In genomic region chr11:43633165-43633564, GRCm38 (mm10) we compare ENCODE assay signal across 13 mouse cellular contexts. TPM values are rescaled to one million over a fixed set of nuclear protein-coding genes. Genes with fewer than 3 reads are reported as not detected.
A peak's percentile ranks its signal among the peaks of the same experiment; 100 is the strongest.
DNase-seq lines count a peak whose midpoint lies in the region; ATAC-seq and TF ChIP-seq lines count a peak whose summit lies in the region.
"Had no signal": no experiment of that assay in that cellular context is flagged by ENCODE, and none has a peak within 500 bp of the region (broad histone marks: within the 10 kb centered on the region; RNA-seq: fewer than 3 reads in every experiment).

No protein-coding gene starts in this region.

- no peak for DNase-seq in forebrain, embryonic 10.5 days (ENCODE audit: extremely low spot score, low spot score)
- DNase-seq in layer of hippocampus, adult 2 months (ENCODE audit: low spot score in 2 of 2): no peak
- no peak for DNase-seq in layer of hippocampus, postnatal 36 days
- DNase-seq in urinary bladder, postnatal 36 days (ENCODE audit: low spot score in 2 of 2): no peak
- DNase-seq in adrenal gland, postnatal 36 days: no peak
- DNase-seq: adrenal gland, postnatal 10 days; cerebellum, adult 8-10 months; kidney, adult 11 months had no signal

- 0 out of 2 replicates have a peak, but pooled peaks cover under 1% of the 10 kb centered on the region for H3K27me3 ChIP-seq in forebrain, embryonic 10.5 days (ENCODE audit: poor library complexity, severe bottlenecking)
- 0 out of 2 replicates have a peak, but pooled peaks cover 3% of the 10 kb centered on the region for H3K27me3 ChIP-seq in forebrain, embryonic 13.5 days
- no peaks in the 10 kb centered on the region for H3K27me3 ChIP-seq in hindbrain, embryonic 12.5 days
- no peaks in the 10 kb centered on the region for H3K27me3 ChIP-seq in midbrain, embryonic 16.5 days (ENCODE audit: control insufficient read depth, insufficient read depth, low read depth, low read length)

- H3K36me3 ChIP-seq in forebrain, embryonic 10.5 days (replicated peaks): no peaks in the 10 kb centered on the region
- H3K36me3 ChIP-seq in forebrain, embryonic 13.5 days (ENCODE audit: poor library complexity, severe bottlenecking): no peaks in the 10 kb centered on the region
- no peaks in the 10 kb centered on the region for H3K36me3 ChIP-seq in hindbrain, embryonic 12.5 days
- no peaks in the 10 kb centered on the region for H3K36me3 ChIP-seq in midbrain, embryonic 16.5 days (ENCODE audit: control insufficient read depth, insufficient read depth, low read length)

- no peaks in the 10 kb centered on the region; the same call in 1 of the 2 replicates for H3K9me3 ChIP-seq in forebrain, embryonic 10.5 days
- H3K9me3 ChIP-seq in forebrain, embryonic 13.5 days (replicated peaks): no peaks in the 10 kb centered on the region
- H3K9me3 ChIP-seq in hindbrain, embryonic 12.5 days (replicated peaks): no peaks in the 10 kb centered on the region
- H3K9me3 ChIP-seq in midbrain, embryonic 16.5 days (replicated peaks; ENCODE audit: control insufficient read depth, low read length, poor library complexity, severe bottlenecking): no peaks in the 10 kb centered on the region

- H3K4me1 ChIP-seq in forebrain, embryonic 10.5 days: peaks cover 21% of the 10 kb centered on the region
- H3K4me1 ChIP-seq in forebrain, embryonic 13.5 days: peaks cover 9% of the 10 kb centered on the region
- peaks cover 8% of the 10 kb centered on the region for H3K4me1 ChIP-seq in hindbrain, embryonic 12.5 days
- peaks cover 4% of the 10 kb centered on the region; the same call in 1 of the 2 replicates for H3K4me1 ChIP-seq in midbrain, embryonic 16.5 days (ENCODE audit: control insufficient read depth, insufficient read depth, low read length)

- no peak; the same call in 1 of the 2 replicates for ATAC-seq in forebrain, embryonic 13.5 days
- ATAC-seq in hindbrain, embryonic 12.5 days (ENCODE audit: low FRiP score): peak; percentile 12; the same call in 1 of the 2 replicates
- ATAC-seq in midbrain, embryonic 16.5 days: peak; percentile 37; the same call in 1 of the 2 replicates

- H3K4me3 ChIP-seq in forebrain, embryonic 10.5 days: no peak overlapping the region
- no peak overlapping the region for H3K4me3 ChIP-seq in forebrain, embryonic 13.5 days
- no peak overlapping the region for H3K4me3 ChIP-seq in layer of hippocampus, adult 2 months
- H3K4me3 ChIP-seq in hindbrain, embryonic 12.5 days: no peak overlapping the region
- no peak overlapping the region for H3K4me3 ChIP-seq in midbrain, embryonic 16.5 days (ENCODE audit: low read depth, low read length)

- WGBS in forebrain, embryonic 10.5 days: 76% methylated on average over 6 of the region's 6 CpGs
- 81% methylated on average over 6 of the region's 6 CpGs for WGBS in forebrain, embryonic 13.5 days
- 81% methylated on average over 6 of the region's 6 CpGs for WGBS in hindbrain, embryonic 12.5 days
- 79% methylated on average over 6 of the region's 6 CpGs for WGBS in midbrain, embryonic 16.5 days

- H3K9ac ChIP-seq in forebrain, embryonic 13.5 days: no peak overlapping the region
- H3K9ac ChIP-seq in hindbrain, embryonic 12.5 days: no peak overlapping the region
- H3K9ac ChIP-seq in midbrain, embryonic 16.5 days (ENCODE audit: low read depth, low read length): no peak overlapping the region

- H3K27ac ChIP-seq in forebrain, embryonic 10.5 days: peak overlapping the region; percentile 74
- no peak overlapping the region for H3K27ac ChIP-seq in forebrain, embryonic 13.5 days
- peak overlapping the region; percentile 78 for H3K27ac ChIP-seq in layer of hippocampus, adult 2 months
- H3K27ac ChIP-seq in hindbrain, embryonic 12.5 days: no peak overlapping the region
- no peak overlapping the region for H3K27ac ChIP-seq in midbrain, embryonic 16.5 days (ENCODE audit: low read length)

- no peak for TF ChIP-seq CTCF in layer of hippocampus, adult 2 months (conservative IDR thresholded peaks at IDR 0.05)

- H3K4me2 ChIP-seq in forebrain, embryonic 13.5 days: no peak overlapping the region
- no peak overlapping the region for H3K4me2 ChIP-seq in hindbrain, embryonic 12.5 days (replicated peaks)
- H3K4me2 ChIP-seq in midbrain, embryonic 16.5 days (ENCODE audit: low read length): no peak overlapping the region

RNA-seq across cellular contexts. Expression of gene Fabp6, which starts 31.8 kb away (rescaled TPM):
- polyA plus RNA-seq in forebrain, embryonic 10.5 days (2016; fragmentation: Nextera tagmentation; extraction: Ambion mirVana): not detected in 2 replicates
- not detected in 2 replicates for polyA plus RNA-seq in forebrain, embryonic 13.5 days (2015; fragmentation: Nextera tagmentation; extraction: Ambion mirVana)
- not detected for total RNA-seq in layer of hippocampus, adult 2 months (2021)
- total RNA-seq in layer of hippocampus, postnatal 36 days (2021): not detected
- polyA plus RNA-seq in hindbrain, embryonic 12.5 days (2016; fragmentation: Nextera tagmentation; extraction: Ambion mirVana): not detected in 2 replicates
- not detected in 2 replicates for polyA plus RNA-seq in midbrain, embryonic 16.5 days (2015; fragmentation: Nextera tagmentation; extraction: Ambion mirVana)
- total RNA-seq in adrenal gland, postnatal 36 days (2021): not detected
- total RNA-seq: adrenal gland, postnatal 10 days; left cerebral cortex, postnatal 36 days; megakaryocyte progenitor cell, adult 5-6 weeks had no signal

RNA-seq across cellular contexts. Expression of gene 4933415A04Rik, which starts 46.3 kb away (rescaled TPM):
- polyA plus RNA-seq in forebrain, embryonic 10.5 days (2016; fragmentation: Nextera tagmentation; extraction: Ambion mirVana): 10.7 and 11.2 TPM in 2 replicates
- 4.8 TPM in 2 replicates for polyA plus RNA-seq in forebrain, embryonic 13.5 days (2015; fragmentation: Nextera tagmentation; extraction: Ambion mirVana)
- total RNA-seq in layer of hippocampus, adult 2 months (2021): 1 to 10 TPM; 1.9 to 2.4 TPM
- total RNA-seq in layer of hippocampus, postnatal 36 days (2021): 1 to 10 TPM; 1.3 to 2.5 TPM
- polyA plus RNA-seq in hindbrain, embryonic 12.5 days (2016; fragmentation: Nextera tagmentation; extraction: Ambion mirVana): 6.5 and 8.1 TPM in 2 replicates
- 3.0 and 3.2 TPM in 2 replicates for polyA plus RNA-seq in midbrain, embryonic 16.5 days (2015; fragmentation: Nextera tagmentation; extraction: Ambion mirVana)
- total RNA-seq in adrenal gland, postnatal 36 days (2021): 1 to 10 TPM in 1 of 2 experiments, under 1 TPM in 1; 0.36 to 1.0 TPM
- total RNA-seq: megakaryocyte progenitor cell, adult 5-6 weeks had no signal

RNA-seq across cellular contexts. Expression of gene Pwwp2a, which starts 48.6 kb away (rescaled TPM):
- polyA plus RNA-seq in forebrain, embryonic 10.5 days (2016; fragmentation: Nextera tagmentation; extraction: Ambion mirVana): 24.7 and 25.5 TPM in 2 replicates
- polyA plus RNA-seq in forebrain, embryonic 13.5 days (2015; fragmentation: Nextera tagmentation; extraction: Ambion mirVana): 28.4 and 28.5 TPM in 2 replicates
- total RNA-seq in layer of hippocampus, adult 2 months (2021): 10 to 100 TPM; 72.4 to 77.3 TPM
- 10 to 100 TPM; 69.4 to 77.8 TPM for total RNA-seq in layer of hippocampus, postnatal 36 days (2021)
- polyA plus RNA-seq in hindbrain, embryonic 12.5 days (2016; fragmentation: Nextera tagmentation; extraction: Ambion mirVana): 50.1 and 51.0 TPM in 2 replicates
- polyA plus RNA-seq in midbrain, embryonic 16.5 days (2015; fragmentation: Nextera tagmentation; extraction: Ambion mirVana): 24.5 and 29.0 TPM in 2 replicates
- total RNA-seq in adrenal gland, postnatal 36 days (2021): 10 to 100 TPM; 32.4 to 37.3 TPM

Comparison
In these comparisons a context has a peak if more than half of its experiments do, and no peak if none do; other contexts are left out.
1. H3K27ac ChIP-seq: peak in forebrain, embryonic 10.5 days (single experiment) and layer of hippocampus, adult 2 months (single experiment); none in forebrain, embryonic 13.5 days (single experiment), hindbrain, embryonic 12.5 days (single experiment) and midbrain, embryonic 16.5 days (single experiment).